Mouse (Mus musculus) spleen, postnatal 4 days (tissue): ENCODE results near the gene Dtx2.
"Not testable (repeated sequence)": the region's sequence is repeated elsewhere in the genome, so short reads cannot be mapped to it uniquely, and the experiment has no call there.

Source experiments
- DNase-seq, 2 experiments: peaks; one replicate each; pipeline ENCODE4 v3.0.0; 2022; ENCODE audit warnings: low spot score in 2 of 2

The Dtx2 gene

DNA sequence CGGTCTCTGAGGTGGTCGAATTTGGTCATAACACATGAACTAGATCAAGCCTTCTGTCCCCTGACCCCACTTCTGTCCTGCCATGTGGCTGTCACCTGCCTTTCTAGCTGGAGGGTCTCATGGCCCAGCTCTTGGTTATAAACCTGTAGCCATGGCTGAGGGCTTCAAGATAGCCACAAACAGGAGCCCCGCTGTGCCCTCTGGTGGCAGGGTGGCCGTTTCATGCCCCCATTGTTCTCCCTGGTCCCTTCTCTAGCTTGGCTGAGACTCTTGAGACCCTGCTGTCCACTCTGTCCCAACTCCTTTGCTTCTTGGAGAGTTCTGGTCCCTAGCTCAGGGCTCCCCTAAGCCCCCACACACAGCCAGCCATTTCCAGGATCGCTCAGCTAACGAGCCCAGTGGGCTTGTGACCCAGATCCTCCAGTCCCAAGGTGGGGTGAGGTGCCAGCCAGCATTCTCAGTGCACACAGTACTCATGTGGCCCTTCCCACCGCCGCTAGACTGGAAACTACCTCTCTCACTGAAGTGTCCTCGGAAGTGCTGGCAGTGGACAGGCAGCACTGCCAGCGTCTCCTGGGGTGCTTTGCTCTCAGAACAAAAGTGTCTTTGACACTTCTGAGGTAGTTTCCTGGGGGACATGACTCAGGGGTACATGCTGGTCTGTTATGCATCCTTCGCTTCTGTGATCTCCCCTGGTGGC is 33.2 kb downstream of the Dtx2 start:
- no peak for DNase-seq

DNA sequence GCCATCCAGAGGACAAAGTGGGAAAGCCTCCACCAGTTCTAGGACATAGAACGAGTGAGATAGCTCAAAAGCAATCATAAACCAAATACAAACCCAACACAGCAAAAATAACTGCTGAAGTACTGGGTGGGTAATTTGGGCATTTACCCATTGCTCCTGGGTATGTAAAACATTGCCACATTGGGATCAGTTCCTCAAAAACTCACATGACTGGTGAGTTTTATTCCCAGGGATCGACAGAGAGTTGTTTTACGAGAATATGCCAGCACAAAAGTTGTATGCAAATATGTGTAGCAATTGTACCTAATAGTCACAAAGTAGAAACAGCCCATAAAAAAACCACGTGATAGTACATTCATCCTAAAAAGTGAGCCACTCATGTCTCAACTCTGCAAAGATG is 40.3 kb downstream of the Dtx2 start:
- DNase-seq = no peak

DNA sequence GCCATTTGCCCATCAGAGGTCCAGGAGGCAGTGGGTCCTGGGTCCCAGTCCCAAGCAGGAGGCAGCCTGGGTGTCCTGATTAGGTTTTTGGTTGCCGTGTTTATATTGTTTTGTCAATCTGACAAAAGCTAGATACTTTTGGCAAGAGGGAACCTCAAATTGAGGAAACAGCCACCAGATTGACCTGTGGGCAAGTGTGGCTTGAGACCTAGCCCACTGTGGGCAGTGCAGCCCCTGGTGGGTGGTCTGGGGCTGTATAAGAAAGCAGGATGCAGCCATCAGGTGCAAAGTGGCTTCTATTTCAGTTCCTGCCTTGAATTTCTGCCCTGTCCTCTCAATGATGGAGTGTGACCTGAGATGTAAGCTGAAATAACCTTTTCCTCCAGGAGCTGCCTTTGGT is 40.7 kb downstream of the Dtx2 start:
- DNase-seq = no peak

DNA sequence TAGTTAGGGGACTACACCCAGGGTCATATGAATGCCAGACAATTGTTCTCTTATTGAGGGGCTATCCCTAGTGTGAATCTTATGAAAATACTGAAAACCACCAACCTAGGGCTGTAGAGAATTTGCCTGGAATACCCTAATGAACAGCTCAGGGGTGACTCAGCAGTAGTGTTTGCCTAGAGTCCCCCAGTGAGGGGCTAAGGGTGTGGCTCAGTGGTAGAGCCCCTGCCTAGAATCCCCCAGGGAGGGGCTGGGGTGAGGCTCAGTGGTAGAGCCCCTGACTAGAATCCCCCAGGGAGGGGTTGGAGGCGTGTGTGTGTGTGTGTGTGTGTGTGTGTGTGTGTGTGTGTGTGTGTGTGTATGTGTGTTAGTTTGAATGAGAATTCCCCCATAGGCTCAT is 42.1 kb downstream of the Dtx2 start:
- no peak for DNase-seq

DNA sequence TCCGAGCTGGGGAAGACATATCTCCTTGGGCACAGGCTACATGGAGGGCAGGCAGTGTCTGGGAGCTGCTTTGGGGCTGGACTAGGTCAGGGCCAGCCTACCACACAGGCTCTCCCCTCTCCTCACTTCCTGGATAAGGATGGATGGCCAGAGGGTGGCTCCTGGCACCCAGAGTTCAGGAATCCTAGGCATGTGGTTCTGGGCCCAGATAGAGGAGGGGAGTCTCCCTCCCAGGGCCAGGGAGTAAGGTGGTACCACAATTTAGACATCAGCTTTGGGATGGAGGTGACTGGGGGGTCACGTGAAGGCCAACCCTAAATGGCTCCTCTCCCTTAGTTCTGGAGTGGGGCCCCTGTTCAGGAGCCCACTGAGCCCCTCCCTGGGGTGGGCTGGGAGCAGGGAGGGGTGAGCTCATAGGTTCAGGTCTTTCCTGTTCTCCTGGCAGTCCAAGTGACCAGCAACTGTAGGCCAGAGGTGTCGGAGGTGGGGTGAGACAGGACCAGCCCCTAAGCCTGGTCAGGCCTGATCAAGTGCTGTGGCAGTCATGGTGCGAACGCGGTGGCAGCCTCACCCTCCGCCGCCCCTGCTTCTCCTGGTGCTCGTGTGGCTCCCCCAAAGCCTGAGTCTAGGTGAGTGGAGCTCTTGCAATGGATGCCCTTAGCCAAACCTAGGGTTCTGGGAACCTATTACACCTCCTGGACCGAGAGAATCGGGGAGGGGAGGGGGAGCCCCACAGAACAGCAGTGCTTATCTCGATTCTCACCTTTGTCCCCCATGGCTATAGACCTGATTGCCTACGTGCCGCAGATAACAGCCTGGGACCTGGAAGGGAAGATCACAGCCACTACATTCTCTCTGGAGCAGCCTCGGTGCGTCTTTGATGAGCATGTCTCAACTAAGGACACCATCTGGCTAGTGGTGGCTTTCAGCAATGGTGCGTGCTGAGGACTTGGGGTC is 43.9 kb downstream of the Dtx2 start, which contains the start of gene Upk3b:
TSS of gene Upk3b (plus strand) at position 239 of the 957 bp plus-strand sequence.
- DNase-seq = no peak

DNA sequence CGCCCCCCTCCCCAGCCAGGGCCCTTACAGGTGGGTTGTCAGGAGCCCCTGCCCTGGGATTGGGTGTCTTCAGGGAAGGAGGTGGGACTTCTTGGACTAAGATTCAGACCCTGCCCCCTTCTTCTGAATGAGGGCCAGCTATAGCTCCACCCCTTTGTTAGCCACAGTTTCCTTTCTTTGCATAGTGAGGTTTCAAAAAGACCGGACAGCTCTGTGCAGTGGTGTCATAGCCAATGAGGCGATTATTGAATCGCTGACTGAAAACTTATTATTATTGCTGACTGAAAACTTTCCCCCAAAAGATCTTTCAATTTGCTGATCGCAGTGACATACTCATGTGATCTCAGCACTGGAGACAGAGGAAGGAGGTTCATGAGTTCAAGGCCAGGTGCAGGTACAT is 45.6 kb downstream of the Dtx2 start:
- DNase-seq = no peak

DNA sequence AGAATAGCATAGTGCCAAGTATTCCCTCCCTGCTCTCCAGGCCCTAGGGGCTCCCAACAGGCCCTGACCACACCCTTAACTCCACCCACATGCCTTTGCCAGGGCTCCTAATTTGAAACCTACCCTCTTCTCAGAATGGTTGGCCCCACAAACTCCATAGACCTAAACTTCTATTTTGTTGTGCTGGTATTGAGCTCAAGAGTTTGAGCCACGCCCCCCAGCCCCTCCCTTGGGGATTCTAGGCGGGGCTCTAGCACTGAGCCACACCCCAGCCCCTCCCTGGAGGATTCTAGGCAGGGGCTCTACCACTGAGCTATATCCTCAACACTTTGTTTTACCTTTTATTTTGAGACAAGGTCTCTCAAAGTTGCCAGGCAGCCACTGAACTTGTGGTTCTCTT is 46.7 kb downstream of the Dtx2 start:
- peak in 1 of 2 experiments; percentile 25 for DNase-seq

DNA sequence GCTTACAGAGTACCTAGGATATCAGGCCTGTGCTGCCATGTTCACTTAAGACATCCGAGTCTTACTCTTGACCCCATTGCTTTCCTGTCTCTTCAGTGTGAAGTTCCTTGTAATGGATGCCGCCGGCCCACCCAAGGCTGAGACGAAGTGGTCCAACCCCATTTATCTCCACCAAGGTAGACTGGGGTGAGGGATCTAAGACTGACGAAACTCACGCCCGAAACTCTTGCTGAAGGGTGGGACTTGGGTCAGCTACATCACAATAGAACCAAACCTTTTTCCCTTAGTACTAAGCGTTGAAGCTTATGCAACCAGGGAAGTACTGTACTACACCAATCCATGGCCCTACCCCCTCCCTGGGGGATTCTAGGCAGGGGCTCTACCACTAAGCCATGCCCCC is 47.1 kb downstream of the Dtx2 start:
- no peak for DNase-seq

DNA sequence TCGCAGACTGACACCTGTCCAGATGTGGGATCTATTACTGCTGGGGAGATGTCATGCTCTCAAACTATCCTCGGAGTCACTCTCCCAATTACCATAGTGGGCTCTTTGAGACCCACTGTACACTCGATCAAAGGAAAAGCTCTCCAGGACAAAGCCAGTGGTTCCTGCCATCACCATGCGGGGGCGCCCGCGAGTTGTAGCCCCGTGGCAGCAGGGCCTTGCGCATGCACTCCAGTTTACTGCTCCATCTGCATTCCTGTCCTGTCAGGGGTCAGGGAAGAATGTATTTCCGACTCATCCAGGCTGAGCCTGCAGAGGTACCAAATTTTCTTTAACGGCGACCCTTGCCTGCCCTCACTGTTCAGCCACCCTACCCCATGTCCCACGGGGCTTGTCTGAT is 50.3 kb downstream of the Dtx2 start:
- DNase-seq = peak in 1 of 2 experiments; percentile 27

DNA sequence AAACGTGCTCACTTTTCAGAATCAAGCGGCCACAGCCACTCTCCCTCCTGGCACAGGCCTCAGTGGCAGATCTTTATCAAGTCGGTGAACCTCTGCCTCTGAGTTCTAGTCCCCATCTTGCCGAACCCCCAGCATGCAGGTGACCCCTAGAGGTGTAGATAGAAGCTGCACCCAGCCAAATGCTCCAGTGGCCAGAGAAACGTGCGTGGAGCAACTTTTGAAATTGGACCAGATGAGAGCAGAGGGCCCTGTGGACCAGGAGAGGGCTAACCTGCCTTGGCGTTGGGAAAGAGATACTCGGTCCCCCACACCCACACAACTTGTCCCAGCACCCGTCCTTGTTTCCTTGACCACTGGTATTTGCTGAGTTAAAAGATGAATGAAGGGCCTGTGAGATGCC is 50.8 kb downstream of the Dtx2 start:
- no peak for DNase-seq

DNA sequence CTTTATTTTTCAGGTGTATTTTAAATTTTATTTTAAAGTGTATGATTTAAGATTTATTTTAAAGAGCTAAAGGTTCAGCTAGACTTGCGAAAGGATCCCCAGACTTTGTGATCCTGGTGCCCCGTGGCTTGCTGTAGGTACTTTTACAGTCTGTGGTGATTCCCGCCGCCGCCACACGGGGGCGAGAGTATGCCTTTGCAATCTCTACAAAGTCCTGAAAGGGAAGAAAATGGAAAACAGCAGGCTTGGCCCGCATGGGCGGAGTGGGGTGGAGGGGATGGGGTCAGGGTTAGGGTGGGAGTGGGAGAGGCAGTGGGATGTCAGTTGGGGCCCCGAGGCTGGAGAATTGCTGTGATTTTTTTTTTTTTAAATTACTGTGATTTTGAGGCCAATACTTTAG is 51.4 kb downstream of the Dtx2 start:
- DNase-seq = peak; percentile 78 to 93

DNA sequence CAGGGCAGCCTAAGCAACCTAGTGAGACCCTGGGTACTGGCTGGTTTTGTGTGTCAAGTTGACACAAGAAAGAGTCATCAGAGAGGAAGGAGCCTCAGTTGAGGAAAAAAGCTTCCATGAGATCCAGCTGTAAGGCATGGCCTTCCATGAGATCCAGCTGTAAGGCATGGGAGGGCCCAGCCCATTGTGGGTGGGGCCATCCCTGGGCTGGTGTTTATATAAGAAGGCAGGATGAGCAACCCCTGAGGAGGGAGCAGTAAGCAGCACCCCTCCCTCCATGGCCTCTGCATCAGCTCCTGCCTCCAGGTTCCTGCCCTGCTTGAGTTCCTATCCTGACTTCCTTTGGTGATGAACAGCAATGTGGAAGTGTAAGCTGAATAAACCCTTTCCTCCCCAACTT is 53.9 kb downstream of the Dtx2 start:
- not testable (repeated sequence) for DNase-seq

DNA sequence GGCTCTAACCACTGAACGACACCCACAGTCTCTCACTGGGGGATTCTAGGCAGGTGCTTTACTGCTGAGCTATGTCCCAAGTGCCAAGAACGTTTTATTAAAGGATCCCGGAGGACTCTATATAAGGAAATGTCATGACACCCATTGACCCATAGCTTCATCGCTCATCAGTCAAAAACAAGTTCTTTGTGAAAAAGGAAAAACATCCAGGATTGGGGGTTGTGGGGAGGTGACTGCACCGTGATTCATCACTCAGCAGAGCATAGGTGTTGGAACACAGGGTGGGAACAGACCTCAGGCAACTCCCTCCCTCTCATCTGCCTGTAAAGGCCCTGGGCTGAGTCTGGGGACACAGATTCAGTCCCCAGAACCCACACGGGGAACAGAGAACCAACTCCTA is 55.3 kb downstream of the Dtx2 start:
- DNase-seq = no peak

DNA sequence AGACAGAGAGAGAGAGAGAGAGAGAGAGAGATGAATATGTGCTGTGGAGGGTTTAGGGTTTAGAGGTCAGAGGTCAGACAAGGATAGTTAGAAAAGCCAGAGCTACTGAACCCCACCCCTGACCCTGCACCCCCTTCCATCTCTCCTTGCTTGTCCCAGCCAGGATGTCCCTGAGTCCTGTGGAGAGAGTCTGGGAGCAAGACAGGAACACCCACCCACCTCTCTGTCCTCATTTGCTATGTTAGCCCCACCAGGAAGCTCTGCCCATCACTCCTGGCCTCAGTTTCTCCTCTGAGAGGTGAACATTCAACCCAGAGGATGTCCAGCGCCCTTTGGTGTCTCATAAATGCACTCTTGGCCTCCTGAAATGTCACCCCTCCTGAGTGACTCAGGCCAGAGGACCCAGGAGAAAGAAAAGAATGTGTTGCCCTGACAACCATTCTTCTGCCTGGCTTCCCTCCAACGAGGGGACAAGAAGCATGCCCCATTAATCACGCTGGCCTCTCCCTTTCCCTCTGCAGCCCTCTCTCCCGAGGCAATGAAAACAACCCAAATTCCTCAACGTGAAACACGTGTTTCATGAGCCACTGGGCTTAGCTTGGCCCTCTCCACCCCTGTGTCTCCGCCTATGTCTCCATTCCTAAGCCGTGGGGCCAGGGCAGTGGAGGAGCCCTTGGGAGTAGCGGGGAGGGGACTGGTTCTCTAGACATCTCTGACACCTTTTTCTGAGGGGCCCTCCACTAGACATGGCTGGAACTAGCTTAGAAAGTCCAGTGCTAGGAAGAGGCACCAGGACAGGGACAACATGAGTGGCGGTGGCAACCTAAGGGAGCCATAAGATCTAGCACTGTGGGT is 56.9 kb downstream of the Dtx2 start:
- no peak for DNase-seq

DNA sequence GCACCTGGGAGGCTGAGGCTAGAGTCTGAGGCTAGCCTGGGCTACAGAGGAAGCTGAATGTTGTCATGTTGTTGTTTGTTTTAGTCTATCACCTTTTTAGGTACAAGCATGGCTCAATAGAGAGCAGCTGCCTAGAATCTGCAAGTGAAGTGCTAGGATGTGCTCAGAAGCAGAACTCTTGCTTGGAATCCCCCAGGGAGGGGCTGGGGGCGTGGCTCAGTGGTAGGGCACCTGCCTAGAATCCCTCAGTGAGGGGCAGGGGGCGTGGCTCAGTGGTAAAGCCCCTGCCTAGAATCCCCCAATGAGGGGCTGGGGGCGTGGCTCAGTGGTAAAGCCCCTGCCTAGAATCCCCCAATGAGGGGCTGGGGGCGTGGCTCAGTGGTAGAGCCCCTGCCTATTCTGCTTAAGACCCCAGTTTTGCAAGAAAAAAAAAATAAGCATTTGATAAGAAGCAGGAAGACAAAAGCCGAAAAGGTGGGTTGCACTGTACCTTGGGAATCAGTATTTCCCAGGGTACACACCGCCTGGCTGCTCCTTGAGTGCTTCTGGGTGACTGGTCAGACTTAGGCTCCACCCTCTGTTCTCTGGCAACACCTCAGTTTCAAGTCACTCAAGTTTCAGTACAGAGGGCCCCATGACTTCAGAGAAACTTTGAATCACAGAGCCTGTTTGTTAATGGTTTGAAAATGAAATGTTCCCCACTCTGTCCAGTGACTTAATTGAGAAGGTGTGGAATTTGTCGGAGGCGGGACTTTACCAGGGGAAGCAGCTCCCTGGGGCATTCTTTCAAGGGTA is 58.5 kb downstream of the Dtx2 start:
- DNase-seq = no peak

DNA sequence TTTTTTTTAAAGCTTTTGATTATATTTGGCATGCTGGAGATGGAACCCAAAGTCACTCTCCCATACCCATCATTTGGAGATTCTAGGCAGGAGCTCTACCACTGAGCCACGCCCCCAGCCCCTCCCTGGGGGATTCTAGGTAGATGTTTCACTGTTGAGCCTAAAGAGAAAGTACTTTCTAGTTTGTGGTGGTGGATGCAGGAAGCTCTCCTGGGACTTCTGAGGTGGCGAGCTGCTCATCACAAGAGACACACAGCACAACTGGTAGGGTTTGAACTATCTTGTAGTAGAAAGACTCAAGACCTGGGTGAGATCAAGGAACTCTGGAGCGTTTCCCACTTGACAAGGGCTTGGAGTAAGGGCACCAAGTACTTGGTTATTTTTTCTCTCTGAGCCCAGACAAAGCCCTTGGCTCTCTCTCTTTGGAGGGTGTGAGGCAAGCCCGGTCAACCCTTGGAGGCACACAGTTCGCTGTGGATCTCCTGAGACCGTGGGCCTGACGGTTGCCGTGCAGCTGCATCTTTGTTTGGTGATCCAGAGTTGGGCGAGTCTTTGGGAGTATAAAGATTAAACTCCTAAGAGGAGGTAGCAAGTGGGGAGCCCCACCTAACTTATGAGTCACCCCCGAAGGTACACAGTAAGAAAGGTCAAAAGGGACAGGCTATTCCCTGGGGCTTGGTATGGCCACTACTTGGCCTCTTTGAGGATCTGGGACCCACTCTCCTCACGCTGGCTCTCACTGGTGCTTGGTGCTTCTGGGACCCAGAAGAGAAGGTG is 59.9 kb downstream of the Dtx2 start, which contains the start of gene Upk3bl:
TSS of gene Upk3bl (plus strand) at position 192 of the 777 bp plus-strand sequence.
- DNase-seq = no peak

DNA sequence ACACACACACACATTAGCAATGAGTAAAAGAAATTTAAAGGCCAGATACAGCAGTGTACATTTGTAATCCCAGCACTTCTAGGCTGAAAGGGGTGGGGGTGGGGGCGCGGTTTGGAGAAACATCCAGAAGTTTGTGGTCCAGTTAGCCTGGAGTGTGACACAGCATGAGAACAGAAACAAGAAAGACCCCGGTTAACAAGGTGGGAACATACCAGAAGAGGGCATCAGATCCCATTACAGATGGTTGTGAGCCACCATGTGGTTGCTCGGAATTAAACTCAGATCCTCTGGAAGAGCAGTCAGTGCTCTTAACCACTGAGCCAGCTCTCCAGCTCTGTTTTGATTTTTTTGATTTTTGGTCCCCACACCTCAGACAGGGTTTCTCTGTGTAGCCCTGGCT is 61.5 kb downstream of the Dtx2 start:
- DNase-seq = no peak

DNA sequence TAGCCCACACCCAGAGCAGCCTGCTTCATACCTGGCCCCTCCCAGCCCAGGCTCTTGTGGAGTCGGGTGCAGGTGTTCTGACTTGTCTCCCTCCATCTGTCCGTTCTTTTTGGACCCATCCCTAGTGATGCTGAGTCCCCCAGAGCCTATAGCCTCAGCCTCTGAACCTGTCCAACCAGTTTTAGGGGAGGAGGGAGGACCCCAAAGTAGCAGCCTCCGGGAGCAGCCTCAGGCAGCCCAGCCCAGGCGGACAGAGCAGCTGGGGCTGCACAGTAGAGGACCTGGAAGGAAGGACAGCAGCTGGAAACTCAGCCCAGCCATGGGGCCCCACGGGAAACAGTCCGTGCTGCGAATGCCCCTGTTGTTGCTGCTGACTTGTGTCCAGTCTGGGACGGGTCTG is 62.5 kb downstream of the Dtx2 start:
- no peak for DNase-seq

DNA sequence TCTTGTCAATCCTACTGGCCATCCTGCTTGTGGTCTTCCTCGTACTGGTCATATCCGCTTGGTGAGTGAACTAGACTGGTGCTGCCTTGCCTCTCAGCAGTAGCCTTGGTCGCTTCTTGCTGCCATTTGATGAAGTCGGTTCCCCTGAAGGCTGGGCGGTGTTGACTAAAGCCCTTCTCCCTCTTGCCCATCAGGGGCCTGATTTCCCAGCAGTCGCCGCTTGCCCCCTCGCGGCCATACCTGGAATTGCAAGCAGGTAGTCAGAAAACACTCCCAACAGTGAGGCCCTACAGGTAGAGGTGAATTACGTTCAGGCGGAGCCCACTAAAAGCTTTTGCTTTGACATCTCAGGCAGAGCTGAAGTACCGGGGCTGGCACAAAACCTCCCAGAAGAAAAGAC is 67.0 kb downstream of the Dtx2 start:
- DNase-seq = peak; percentile 74 to 92

DNA sequence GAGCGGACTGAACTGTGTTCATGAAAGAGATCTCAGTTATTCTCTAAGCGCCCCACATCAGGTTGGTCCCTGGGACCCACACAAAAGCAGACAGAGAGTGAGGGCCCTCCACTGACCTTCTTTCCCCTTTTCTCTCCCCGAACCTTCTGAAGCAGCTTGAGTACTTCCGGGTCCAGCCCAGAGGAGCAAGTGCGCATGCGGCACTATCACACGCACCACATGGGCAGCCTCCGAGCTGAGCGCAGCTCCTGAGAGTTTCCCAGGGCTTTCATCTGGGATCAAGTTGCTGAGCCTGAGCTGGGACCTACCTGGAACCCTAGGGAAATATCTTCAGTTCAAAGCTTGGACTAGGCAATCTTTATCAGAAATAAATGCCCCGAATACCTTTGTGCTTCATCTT is 69.3 kb downstream of the Dtx2 start:
- no peak for DNase-seq
